Mouse (Mus musculus) megakaryocyte-erythroid progenitor cell, adult 5-6 weeks (primary cell): ENCODE data around the gene Tacstd2. TPM values are rescaled to one million over a fixed set of nuclear protein-coding genes. Genes with fewer than 3 reads are reported as not detected.
"Not testable (repeated sequence)": the region's sequence is repeated elsewhere in the genome, so short reads cannot be mapped to it uniquely, and the experiment has no call there.

Experiments
- ATAC-seq: replicated peaks from 2 replicates; pipeline ENCODE4 v1.8.0; 2016; ENCODE audit warnings: mild to moderate bottlenecking, inconsistent platforms; ENCODE audit not compliant: severe bottlenecking, poor library complexity, low FRiP score, low TSS enrichment
- total RNA-seq, 2 experiments: library from RNA; stranded (forward) in 1 of 2; stranded (reverse) in 1 of 2; fragments of 200-1000, 215-1000 nt in 1 of 2; fragments of >200 nt in 1 of 2; fragmentation: Nextera tagmentation in 1 of 2; gene quantifications; 2 replicates each; pipeline ENCODE4 v1.2.3; 2014 to 2017

The Tacstd2 gene
- total RNA-seq (2014; fragmentation: Nextera tagmentation), result 7.3 and 8.7 TPM in 2 replicates
- total RNA-seq (2017), result 6.5 and 15.5 TPM in 2 replicates

GRCm38 (mm10) chr6:67535777-67536054 is at the start of gene Tacstd2:
TSS of gene Tacstd2 (minus strand) at chr6:67535796.
- ATAC-seq, result no peak

GRCm38 (mm10) chr6:67566270-67566669 is 30.7 kb upstream of the Tacstd2 start:
- ATAC-seq, result no peak

GRCm38 (mm10) chr6:67555376-67555775 is 19.8 kb upstream of the Tacstd2 start:
- ATAC-seq, result no peak

DNA sequence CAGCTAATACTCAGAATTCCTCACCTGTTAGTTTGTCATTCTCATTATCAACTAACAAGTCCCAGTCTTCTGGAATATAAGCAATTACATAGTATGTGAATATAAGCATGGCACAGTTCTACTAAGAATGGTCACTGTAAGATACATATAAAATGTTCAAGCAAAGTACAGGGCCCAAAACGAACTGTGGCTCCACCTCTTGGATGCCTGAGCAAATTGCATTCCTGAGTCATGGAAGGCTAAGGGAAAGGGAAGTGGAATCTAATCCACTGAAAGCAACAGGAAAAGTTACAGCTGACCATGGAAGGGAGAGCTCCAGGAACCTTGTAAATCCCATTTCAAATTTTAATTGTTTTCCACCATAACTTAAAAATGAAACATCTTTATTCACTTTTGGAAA is 14.0 kb upstream of the Tacstd2 start:
- ATAC-seq, result no peak

- peak; percentile 35 for ATAC-seq
Observed at GRCm38 (mm10) chr6:67535005-67535776, 405 bp downstream of the Tacstd2 start.

GRCm38 (mm10) chr6:67534191-67535004 is 1.2 kb downstream of the Tacstd2 start:
- peak; percentile 6; the same call in 1 of the 2 replicates for ATAC-seq

DNA sequence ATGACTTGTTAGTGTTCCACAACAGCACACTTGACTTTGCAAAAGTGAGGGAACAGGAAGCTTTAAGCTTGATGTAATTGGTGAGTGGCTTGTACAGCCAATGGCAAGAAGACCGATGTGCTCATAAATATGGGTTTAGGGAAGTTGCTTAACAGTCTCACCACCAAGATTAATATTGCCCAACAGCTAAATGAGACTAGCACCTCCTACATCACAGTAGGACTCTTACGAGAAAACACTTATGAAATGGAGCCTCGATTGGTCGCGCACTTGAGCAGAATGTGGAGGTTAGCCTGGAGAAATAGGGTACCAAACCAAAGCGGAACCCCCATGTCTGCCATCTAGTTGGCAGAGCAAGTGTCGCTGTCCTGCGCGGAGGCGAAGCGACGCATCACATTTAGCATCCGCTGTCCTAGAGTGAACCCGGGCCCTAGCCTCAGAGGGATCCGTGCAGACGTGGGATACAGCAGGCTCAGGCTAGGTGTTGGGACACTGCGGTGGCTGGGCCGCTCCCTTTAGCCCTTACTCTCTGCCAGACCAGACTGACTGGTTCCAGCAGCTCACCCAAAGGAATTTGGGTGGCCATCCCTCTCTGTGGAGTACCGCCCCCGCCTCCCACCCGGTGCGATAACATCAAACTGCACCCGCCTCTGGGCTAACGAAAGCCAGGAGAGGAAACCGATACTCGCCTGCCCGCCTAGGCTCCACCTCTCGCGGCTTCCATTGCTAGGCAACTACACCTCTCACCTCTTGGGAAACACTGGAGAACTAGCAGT is 2.7 kb downstream of the Tacstd2 start:
- ATAC-seq, result peak; percentile 65

DNA sequence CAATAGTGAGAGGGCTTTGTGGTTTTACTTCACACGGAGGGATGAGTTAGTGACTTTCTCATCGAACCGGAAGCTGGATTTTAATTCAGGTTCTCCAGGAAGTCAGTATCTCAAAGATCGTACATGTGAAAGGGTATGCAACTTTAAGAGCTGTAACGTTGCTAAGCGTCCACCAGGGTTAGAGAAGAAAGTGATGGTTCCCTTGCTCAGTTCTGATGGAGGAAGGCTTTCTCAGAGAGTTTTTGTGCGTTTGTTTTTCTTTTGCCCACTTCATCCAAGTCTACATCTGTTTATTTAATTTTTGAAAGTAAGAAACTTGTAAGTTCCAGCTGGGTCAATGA is 3.8 kb downstream of the Tacstd2 start:
- ATAC-seq, result peak; percentile 45

- peak; percentile 43; the same call in 1 of the 2 replicates for ATAC-seq
Observed at GRCm38 (mm10) chr6:67530992-67531821, 4.4 kb downstream of the Tacstd2 start.

DNA sequence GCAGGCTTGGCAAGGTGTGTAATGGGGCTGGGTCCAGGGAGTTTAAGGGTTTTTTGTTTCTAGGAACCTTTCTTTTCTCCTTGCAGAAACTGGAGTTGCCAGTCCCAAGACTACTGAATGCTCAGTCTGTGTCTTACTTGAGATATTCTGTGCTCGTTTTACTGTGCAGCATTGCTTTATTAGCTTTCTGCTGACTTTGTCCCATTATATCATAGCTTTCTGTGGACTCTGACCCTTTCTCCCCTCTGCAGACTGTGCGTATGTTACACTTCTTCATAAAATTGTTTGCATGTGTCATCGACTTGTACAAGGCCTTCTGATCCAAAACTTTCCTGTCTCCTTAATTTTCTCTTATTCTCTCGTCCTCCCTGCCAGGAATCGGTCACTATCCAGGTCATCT is 9.2 kb downstream of the Tacstd2 start:
- ATAC-seq, result no peak

GRCm38 (mm10) chr6:67510752-67511151 is 24.8 kb downstream of the Tacstd2 start:
- peak; percentile 93 for ATAC-seq

DNA sequence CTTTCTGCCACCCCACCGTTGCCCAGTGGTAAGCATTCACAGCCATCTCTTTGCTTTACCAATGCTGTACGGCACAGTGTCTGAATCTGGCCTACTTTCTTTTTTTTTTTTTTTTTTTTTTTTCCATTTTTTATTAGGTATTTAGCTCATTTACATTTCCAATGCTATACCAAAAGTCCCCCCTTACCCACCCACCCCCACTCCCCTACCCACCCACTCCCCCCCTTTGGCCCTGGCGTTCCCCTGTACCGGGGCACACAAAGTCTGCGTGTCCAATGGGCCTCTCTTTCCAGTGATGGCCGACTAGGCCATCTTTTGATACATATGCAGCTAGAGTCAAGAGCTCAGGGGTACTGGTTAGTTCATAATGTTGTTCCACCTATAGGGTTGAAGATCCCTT is 33.7 kb downstream of the Tacstd2 start:
- ATAC-seq, result not testable (repeated sequence)

DNA sequence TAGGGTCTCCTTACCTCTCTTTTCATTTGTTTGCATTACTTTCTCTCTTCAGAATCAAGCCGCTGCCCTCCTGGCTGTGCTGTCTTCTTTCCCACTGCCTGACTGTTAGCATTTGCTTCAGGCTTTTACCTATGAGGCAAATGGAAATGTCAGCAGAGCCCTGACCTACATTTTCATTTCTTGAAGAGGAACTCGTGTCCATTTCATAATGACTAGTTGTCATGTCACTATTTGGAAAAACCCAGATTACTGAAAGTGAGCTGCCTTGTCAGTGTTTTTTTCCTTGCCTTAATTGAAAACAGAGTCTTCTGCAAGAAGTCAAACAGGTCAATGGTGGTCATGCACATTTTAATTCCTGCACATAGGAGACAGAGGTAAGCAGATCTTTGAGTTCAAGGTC is 43.8 kb downstream of the Tacstd2 start, which contains the start of gene Il23r:
Gene Il23r, minus strand, starts transcription at position 101 of the 400 bp plus-strand sequence.
- ATAC-seq, result no peak

Other genes starting within 250 kb of the Tacstd2 start
- 0.33 and 1.4 TPM in 2 replicates for gene Il12rb2, start 159.6 kb downstream of the Tacstd2 start, total RNA-seq (2014; fragmentation: Nextera tagmentation)
- gene Il12rb2, start 159.6 kb downstream of the Tacstd2 start, total RNA-seq (2017), result 2.1 and 3.3 TPM in 2 replicates
- not detected in 2 replicates for gene Il23r, start 43.9 kb downstream of the Tacstd2 start, total RNA-seq (2014; fragmentation: Nextera tagmentation)
- not detected in 2 replicates for gene Il23r, start 43.9 kb downstream of the Tacstd2 start, total RNA-seq (2017)